Mouse (Mus musculus) forebrain, embryonic 16.5 days (tissue): ENCODE data around the gene Lipm. TPM values are rescaled to one million over a fixed set of nuclear protein-coding genes. Genes with fewer than 3 reads are reported as not detected.

Experiments used
- ATAC-seq: fragments of 200-750 bp; cut with Nextera tagmentation; 2 replicates; pipeline ENCODE4 v1.8.0; 2017; ENCODE audit warnings: mild to moderate bottlenecking, moderate library complexity
- H3K27ac ChIP-seq: fragments of 300-500 bp; sonication (generic); 2 replicates; pipeline ENCODE4 v1.5.1; 2014; ENCODE audit warnings: low read length, control low read depth
- H3K27me3 ChIP-seq: fragments of 300-500 bp; sonication (generic); replicated peaks from 2 replicates; pipeline ENCODE4 v1.6.1; 2014; ENCODE audit warnings: low read length; ENCODE audit not compliant: control insufficient read depth, insufficient read depth
- H3K36me3 ChIP-seq: fragments of 300-500 bp; sonication (generic); 2 replicates; pipeline ENCODE4 v1.6.1; 2014; ENCODE audit not compliant: control insufficient read depth, insufficient read depth
- H3K4me1 ChIP-seq: fragments of 300-500 bp; sonication (generic); replicated peaks from 2 replicates; pipeline ENCODE4 v1.6.1; 2014; ENCODE audit warnings: low read length; ENCODE audit not compliant: control insufficient read depth, insufficient read depth
- H3K4me2 ChIP-seq: fragments of 300-500 bp; sonication (generic); 2 replicates; pipeline ENCODE4 v1.6.1; 2014; ENCODE audit warnings: mild to moderate bottlenecking, low read length, control low read depth
- H3K4me3 ChIP-seq: fragments of 300-500 bp; sonication (generic); replicated peaks from 2 replicates; pipeline ENCODE4 v1.5.1; 2014; ENCODE audit warnings: mild to moderate bottlenecking, low read length, control low read depth
- H3K9ac ChIP-seq: fragments of 300-500 bp; sonication (generic); replicated peaks from 2 replicates; pipeline ENCODE4 v1.6.1; 2014; ENCODE audit warnings: low read depth, low read length, control low read depth
- H3K9me3 ChIP-seq: fragments of 300-500 bp; sonication (generic); 2 replicates; pipeline ENCODE4 v1.6.1; 2016; ENCODE audit warnings: low read length; ENCODE audit not compliant: control insufficient read depth
- WGBS: fragments of 180-500 bp; shearing (Covaris S2); extraction: QIAGEN DNeasy Blood & Tissue Kit; methylation state at CpG from one replicate; pipeline ENCODE4 v1.1.7; 2014; 5-methylcytosine and 5-hydroxymethylcytosine counted together
- polyA plus RNA-seq: library from polyadenylated mRNA; unstranded; fragments of >200 nt; fragmentation: Nextera tagmentation; extraction: Ambion mirVana; gene quantifications from 2 replicates; pipeline ENCODE4 v1.2.1, GENCODE M21; 2015

Gene Lipm
- polyA plus RNA-seq, 1 experiment from 2014 or later, result not detected

- no peak overlapping the region for H3K4me3 ChIP-seq
- no peak overlapping the region for H3K9ac ChIP-seq
- no peak overlapping the region for H3K4me2 ChIP-seq
- no peak overlapping the region for H3K27ac ChIP-seq
- H3K36me3 ChIP-seq, result no peaks in the 10 kb centered on the region
- no peaks in the 10 kb centered on the region for H3K9me3 ChIP-seq
- no peak for ATAC-seq
- 88% methylated on average over 1 of the region's 1 CpGs for WGBS
- H3K4me1 ChIP-seq, result no peaks in the 10 kb centered on the region
- no peaks in the 10 kb centered on the region for H3K27me3 ChIP-seq
Observed at GRCm38 (mm10) chr19:34151909-34152308, 51.2 kb downstream of the Lipm start.

GRCm38 (mm10) chr19:34153263-34154144, 52.8 kb downstream of the Lipm start:
- Histone ChIP-seq H3K4me1 (no peaks in the 10 kb centered on the region), H3K27me3 (no peaks in the 10 kb centered on the region), H3K4me3 (no peak overlapping the region), H3K9me3 (no peaks in the 10 kb centered on the region), H3K36me3 (no peaks in the 10 kb centered on the region), H3K27ac (no peak overlapping the region), H3K4me2 (no peak overlapping the region), H3K9ac (no peak overlapping the region)
- ATAC-seq, result peak; percentile 47
- WGBS, result 55% methylated on average over 6 of the region's 6 CpGs

DNA sequence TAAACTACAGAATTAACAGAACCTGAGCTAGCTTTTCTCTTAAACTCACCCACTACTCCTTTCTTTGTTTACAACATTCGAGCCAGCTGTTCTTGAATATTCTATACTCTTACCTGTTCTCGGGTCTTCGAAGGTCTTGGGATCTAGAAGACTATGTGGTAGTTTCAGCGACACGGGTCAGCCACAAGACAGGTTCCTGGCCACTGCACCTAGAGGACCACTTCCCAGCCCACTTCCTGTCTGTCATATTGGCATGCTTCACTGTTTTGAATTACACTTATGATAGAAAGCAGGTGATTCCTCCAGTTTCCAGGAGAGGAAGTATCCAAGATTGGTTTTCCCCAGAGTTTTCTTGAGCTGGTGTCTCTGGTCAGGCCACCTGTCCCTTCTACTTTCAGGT, 62.0 kb downstream of the Lipm start:
- H3K36me3 ChIP-seq, result no peaks in the 10 kb centered on the region
- 92% methylated on average over 5 of the region's 5 CpGs for WGBS
- H3K4me2 ChIP-seq, result no peak overlapping the region
- no peaks in the 10 kb centered on the region for H3K4me1 ChIP-seq
- H3K4me3 ChIP-seq, result no peak overlapping the region
- ATAC-seq, result no peak
- H3K27me3 ChIP-seq, result no peaks in the 10 kb centered on the region
- H3K9ac ChIP-seq, result no peak overlapping the region
- no peaks in the 10 kb centered on the region for H3K9me3 ChIP-seq
- no peak overlapping the region for H3K27ac ChIP-seq

DNA sequence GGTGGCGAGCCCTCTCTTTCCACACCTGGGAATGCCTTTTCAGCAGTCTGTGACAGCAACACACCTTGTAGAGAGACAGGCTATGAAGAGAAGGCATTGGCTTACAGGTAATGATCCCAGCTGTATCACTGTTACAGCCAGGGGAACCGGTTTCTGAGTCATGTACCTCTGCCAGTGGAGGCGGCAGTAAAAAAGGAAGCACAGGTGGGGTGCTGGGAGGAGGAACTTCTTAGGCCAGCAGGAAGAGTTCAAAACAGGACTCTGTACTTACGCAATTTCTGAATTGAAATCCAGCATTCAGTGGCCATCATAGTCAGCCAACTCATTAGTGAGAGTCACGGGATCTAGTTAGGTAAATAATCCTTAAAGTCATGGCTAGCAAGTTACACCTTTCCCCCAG, 65.2 kb downstream of the Lipm start, which contains the start of gene Ankrd22:
TSS of gene Ankrd22 (minus strand) at position 163 of the 400 bp plus-strand sequence.
- Histone ChIP-seq H3K9ac (no peak within 1 kb of the TSS), H3K4me2 (no peak within 1 kb of the TSS), H3K4me1 (no peaks in the 10 kb centered on the region), H3K9me3 (no peaks in the 10 kb centered on the region), H3K36me3 (no peaks in the 10 kb centered on the region), H3K4me3 (no peak within 1 kb of the TSS), H3K27me3 (no peaks in the 10 kb centered on the region), H3K27ac (no peak within 1 kb of the TSS)
- WGBS, result 81% methylated on average over 5 of the region's 5 CpGs
- no peak for ATAC-seq

GRCm38 (mm10) chr19:34166386-34166785, 65.7 kb downstream of the Lipm start:
- Histone ChIP-seq H3K9ac (no peak overlapping the region), H3K4me3 (no peak overlapping the region), H3K36me3 (no peaks in the 10 kb centered on the region), H3K4me1 (no peaks in the 10 kb centered on the region), H3K27ac (no peak overlapping the region), H3K27me3 (no peaks in the 10 kb centered on the region), H3K9me3 (no peaks in the 10 kb centered on the region), H3K4me2 (no peak overlapping the region)
- WGBS, result 67% methylated on average over 4 of the region's 4 CpGs
- ATAC-seq, result no peak

DNA sequence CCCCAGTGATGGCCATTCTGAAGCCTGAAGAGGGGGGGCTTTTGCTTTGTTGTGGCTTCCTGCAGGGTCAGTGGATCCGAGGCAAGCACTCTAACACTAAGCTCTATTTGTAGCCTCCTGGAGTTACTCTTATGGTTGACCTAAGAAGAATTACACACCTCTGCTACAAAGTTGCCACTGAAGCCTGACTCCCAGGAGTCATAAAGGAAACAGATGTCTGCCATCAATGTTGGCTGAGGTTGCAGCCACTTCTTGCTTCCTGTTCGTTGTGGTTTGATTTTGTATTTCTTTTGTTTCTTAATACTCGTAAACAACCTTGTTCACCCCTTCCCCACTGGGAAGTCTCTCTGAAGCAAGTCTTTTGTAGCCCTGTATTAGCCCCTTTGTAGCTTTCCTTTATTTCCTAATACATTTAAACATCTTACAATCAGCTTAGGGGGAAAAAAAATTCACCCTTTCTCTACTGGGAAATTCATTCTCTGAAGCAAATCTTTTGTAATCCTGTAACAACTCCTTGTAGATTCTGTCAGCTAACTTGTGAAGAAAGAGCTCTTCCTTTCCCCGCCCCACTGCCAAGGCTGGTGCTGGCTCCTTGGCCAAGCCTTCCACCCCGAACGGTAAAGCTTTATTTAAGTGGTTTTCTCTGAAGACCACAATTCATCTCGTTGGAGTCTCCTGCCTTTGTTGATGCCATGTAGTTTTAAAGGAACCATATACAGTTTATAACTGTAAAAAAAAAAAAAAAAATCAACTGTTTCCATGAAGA, 67.3 kb downstream of the Lipm start:
- Histone ChIP-seq H3K9me3 (no peaks in the 10 kb centered on the region), H3K27ac (no peak overlapping the region), H3K27me3 (no peaks in the 10 kb centered on the region), H3K9ac (no peak overlapping the region), H3K4me1 (no peaks in the 10 kb centered on the region), H3K4me3 (no peak overlapping the region), H3K4me2 (no peak overlapping the region), H3K36me3 (no peaks in the 10 kb centered on the region)
- 39% methylated on average over 7 of the region's 7 CpGs for WGBS
- no peak for ATAC-seq

DNA sequence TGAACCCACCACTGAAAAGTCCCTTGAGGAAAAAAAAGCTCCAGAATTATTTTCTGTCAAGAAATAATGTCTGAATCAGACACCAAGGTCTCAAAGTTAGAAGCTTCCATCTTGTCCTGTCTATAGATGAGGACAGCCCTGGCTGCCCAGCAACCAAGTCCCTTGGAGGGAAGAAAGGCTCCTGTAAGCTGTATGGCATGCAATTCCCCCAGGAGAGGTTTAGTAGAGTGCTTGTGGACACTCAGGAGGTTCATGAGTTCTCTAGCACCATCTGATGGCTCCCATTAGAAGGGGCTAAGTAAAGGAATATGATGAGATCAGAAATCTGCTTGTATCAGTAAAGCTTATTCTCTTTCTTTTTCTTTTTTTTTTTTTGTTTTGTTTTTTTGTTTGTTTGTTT, 68.4 kb downstream of the Lipm start:
- Histone ChIP-seq H3K9me3 (no peaks in the 10 kb centered on the region), H3K4me2 (no peak overlapping the region), H3K27me3 (no peaks in the 10 kb centered on the region), H3K4me1 (no peaks in the 10 kb centered on the region), H3K36me3 (no peaks in the 10 kb centered on the region), H3K9ac (no peak overlapping the region), H3K27ac (no peak overlapping the region), H3K4me3 (no peak overlapping the region)
- no peak for ATAC-seq

GRCm38 (mm10) chr19:34171167-34171566, 70.4 kb downstream of the Lipm start:
- WGBS, result 79% methylated on average over 3 of the region's 3 CpGs
- no peaks in the 10 kb centered on the region for H3K36me3 ChIP-seq
- no peak overlapping the region for H3K9ac ChIP-seq
- H3K27ac ChIP-seq, result no peak overlapping the region
- no peak overlapping the region for H3K4me2 ChIP-seq
- ATAC-seq, result no peak
- H3K27me3 ChIP-seq, result no peaks in the 10 kb centered on the region
- H3K4me3 ChIP-seq, result no peak overlapping the region
- H3K9me3 ChIP-seq, result no peaks in the 10 kb centered on the region
- no peaks in the 10 kb centered on the region for H3K4me1 ChIP-seq
